Mouse (Mus musculus) layer of hippocampus, adult 9-10 months (tissue): Measurements from ENCODE around the gene Lypd8.
"Not testable (repeated sequence)": the region's sequence is repeated elsewhere in the genome, so short reads cannot be mapped to it uniquely, and the experiment has no call there.

Source experiments
- DNase-seq: peaks from one replicate; pipeline ENCODE4 v3.0.0; 2022; ENCODE audit warnings: low spot score

Lypd8 gene

DNA sequence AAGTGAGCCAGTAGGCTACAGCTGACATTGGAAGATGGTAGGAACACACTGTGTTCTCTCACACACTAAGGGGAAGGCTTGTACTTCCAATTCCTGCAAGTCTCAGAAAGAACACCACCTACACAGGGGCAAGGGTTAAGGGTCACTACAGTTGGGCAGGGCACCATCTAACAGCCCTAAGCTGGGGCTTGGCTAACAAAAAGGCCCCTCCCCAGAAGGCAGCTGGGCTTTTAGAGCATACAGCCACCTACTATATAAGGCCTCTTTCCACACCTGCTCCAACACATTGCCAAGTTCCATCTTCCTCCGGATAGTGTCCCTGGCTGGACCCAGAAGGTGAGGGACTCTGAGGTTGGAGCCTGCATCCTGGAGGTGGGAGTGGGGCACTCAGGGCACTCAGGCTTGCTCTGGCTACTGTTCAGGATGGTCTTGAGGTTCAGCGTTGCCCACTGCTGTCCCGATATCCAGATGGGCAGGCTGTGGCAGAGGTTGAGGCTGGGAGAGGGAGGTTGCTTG lies at the start of gene Lypd8:
Gene Lypd8, plus strand, starts transcription at position 281 of the 516 bp plus-strand sequence.
- no peak for DNase-seq

GRCm38 (mm10) chr11:58329906-58330275 lies 49.0 kb upstream of the Lypd8 start:
- no peak for DNase-seq

DNA sequence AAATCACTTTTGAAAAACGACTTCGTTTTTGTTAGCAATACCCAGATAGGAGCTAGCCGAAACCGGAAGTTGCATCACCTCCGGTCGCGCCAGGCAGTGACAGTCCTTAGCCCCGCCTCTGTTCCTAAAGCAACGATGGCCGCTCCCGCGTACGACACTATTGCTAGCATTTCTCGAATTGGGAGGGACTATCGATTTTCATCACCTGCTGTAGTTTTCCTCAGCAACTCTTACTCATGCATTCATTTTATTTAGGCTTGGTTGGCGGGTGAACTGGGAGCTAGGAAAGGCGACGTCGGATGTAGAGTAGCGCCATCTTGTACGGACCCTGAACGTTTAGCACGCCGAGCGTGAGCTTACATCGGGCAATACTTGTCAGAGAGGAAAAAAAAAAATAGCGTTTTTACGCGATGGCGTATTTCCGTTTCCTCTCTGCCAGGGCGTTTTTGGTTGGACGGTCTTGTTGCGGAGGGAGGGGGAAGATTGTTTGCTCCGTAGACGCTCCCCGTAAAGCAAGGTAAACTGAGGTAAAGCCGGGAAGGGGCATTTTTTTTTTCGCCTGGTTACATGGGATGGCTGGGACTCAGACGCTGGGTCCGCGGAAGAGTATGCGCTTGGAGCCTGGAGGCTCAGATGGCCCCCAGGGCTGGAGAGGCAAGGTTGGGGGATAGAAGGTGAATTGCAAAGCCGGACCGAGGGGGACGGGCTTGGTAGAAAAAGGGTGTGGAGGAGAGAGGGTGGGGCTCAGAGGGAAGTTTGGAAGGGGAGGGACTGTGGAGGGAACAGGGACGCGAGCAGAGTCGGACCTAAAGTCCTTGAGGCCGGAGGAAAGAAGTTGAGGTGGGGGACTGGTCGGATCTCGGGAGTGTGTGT lies 48.3 kb upstream of the Lypd8 start, which contains the start of the genes Zfp672 and Sh3bp5l:
Gene Zfp672, minus strand, starts transcription at position 64 of the 873 bp plus-strand sequence.
Gene Sh3bp5l, plus strand, starts transcription at position 449 of the 873 bp plus-strand sequence.
- peak; percentile 93 for DNase-seq

DNA sequence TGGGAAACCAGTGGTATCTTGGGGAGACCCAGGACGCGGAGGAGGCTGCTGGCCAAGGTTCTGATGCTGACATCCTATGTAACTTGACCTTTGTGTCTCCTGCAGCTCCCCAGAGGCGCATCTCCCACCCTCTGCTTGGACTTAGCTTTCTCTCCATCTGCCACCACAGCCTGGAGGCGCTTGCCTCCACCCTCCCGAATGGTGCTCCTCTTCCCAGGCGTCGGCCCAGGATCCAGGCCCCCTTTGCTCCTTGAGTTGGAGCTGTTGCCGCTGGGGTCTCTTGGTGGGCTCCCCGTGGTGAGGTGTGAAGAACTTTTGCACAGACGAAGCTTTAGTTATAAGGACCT lies 47.7 kb upstream of the Lypd8 start:
- DNase-seq = no peak

- DNase-seq = no peak
Observed at GRCm38 (mm10) chr11:58331546-58331945, 47.3 kb upstream of the Lypd8 start.

GRCm38 (mm10) chr11:58334746-58335145 lies 44.1 kb upstream of the Lypd8 start:
- no peak for DNase-seq

DNA sequence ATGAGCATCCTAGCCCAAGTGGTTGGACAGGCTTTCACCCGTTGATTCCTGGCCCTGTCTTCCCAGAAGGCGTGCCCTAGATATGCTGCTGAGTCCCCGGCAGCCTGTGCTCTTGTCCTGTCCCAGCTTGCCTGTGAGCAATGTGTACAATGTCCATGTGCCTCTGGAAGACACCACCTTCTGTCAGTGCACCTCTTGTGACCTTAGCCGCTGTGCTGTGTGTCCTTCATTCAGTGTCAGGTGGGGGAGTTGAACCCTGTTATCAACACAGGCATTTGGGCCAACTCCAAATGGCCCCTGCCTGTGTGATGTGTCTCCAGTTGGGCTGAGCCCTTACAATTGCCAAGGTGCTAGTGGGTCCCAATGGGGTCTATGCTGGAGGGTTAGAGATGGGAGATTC lies 32.1 kb upstream of the Lypd8 start:
- DNase-seq = no peak

DNA sequence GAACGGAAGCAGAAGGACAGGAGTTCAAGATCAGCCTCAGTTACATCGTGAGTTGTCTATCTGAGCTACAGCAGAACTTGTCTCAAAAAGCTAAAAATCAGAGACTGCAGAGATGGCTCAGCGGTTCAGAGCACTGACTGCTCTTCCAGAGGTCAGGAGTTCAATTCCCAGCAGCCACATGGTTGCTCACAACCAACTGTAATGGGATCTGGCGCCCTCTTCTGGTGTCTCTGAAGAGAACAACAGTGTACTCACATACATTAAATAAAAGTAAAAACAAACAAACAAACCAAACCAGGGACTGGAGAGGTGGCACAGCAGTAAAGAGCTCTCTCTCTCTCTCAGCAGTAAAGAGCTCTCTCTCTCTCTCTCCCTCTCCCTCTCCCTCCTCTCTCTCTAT lies 28.2 kb upstream of the Lypd8 start:
- no peak for DNase-seq

DNA sequence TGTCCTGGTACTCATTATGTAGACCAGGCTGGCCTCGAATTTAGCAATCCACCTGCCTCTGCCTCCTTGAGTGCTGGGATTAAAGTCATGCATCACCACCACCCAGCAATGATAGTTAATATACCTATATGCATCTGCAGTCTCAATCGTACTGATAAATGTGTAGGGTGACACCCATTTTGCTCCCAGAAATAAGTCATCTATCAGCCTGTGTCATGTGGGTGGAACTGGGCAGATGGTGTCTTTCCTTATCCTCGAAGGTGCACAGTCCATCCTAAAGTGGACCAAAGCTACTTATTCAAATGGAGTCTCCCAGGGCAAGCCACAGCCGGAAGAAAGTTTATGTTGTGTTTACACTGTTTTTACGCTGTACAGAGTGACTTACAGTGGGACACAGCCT lies 27.7 kb upstream of the Lypd8 start:
- no peak for DNase-seq

DNA sequence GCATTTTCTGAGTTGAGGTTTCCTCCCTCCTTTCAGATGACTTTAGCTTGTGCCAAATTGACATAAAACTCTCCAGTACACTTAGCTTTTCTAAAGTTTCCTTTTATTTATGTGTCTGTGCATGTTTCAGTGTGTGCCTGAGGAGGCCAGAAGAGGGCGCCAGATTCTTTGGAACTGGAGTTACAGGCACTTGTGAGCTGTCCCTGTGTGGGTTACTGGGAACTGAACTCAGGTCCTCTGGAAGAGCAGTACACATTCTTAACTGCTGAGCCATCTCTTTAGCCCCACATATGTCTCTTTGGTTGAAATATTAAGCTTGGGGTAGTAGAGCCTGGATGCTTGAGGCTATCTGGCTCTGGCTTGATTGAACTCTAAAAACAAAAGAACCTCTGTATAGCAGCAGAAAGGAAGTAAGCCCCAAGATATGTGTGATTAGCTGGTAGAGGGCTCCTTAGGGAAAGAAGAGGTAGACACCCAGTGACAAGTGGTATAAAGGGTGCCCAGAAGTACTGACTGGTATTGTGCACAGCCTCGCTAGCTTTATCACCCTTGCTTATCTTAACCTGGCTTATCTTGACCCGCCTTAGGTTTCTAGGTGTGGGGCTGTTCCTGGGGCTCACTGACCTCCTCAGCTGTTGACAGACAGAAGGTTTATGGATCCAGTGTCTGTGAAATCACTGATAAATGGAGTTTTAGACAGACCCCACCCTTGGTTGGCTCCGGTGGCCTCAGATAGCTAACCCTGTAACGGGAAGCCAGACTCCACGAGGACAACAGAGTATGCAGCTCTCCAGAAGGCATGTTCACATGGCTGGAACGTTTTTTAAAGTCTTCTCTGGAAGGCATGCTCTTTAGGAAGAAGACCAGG lies 25.9 kb upstream of the Lypd8 start:
- no peak for DNase-seq

GRCm38 (mm10) chr11:58353709-58354108 lies 25.1 kb upstream of the Lypd8 start:
- DNase-seq = no peak

DNA sequence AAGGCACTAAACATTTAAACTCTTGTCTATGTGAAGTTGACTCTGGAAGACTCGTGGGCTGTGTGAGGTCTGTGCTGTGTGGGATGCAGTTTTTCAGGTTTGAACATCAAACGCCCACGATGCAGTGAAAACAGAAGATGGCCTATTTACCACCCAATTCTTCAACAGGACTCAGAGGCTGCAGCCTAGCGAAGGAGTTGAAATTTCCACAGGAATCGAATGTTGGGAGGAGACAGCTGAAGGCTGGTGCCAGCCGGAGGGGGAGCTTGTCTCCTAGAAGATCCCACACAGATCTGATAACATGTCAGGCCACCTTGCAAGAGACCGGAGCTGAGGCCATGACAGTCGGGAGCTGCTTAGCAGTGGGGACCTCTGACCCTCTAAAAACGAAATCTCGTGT lies 24.4 kb upstream of the Lypd8 start:
- DNase-seq = no peak

GRCm38 (mm10) chr11:58354927-58355326 lies 23.9 kb upstream of the Lypd8 start:
- DNase-seq = no peak

- no peak for DNase-seq
Observed at GRCm38 (mm10) chr11:58357042-58357441, 21.8 kb upstream of the Lypd8 start.

DNA sequence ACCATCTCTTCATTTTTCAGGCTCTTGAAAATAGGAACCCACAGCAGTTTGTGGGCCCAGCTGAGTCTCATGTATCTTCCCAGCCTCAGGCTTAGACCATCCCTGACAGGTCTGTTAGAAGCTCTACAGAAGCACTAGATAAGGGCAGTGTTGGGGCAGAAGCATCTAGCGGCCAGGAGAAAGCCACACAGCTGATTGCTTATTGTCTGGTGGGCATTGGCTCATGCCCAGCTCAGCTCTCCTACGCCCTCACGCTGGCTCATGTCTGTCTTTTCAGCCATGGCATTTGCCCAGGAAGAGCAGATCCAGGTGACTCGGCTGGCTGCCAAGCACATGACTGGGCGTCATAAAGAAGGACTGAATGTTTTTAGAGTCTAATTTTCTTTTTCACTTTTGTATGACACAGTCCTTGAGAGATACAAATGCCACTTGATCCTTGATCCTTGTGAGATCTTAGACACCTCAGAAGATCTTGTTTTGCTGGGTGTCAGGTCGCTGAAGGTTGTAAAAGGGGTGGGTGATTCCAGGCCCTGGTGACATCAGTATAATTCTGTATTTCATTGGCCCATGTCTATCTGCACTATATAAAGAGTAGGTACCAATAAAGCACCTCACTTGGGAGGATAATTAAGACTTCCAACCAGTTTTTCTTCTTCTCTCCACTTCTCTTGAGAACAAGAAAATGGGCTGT lies 20.9 kb upstream of the Lypd8 start:
- no peak for DNase-seq

GRCm38 (mm10) chr11:58362562-58362961 lies 16.3 kb upstream of the Lypd8 start:
- DNase-seq = not testable (repeated sequence)

- no peak for DNase-seq
Observed at GRCm38 (mm10) chr11:58364454-58364853, 14.4 kb upstream of the Lypd8 start.

DNA sequence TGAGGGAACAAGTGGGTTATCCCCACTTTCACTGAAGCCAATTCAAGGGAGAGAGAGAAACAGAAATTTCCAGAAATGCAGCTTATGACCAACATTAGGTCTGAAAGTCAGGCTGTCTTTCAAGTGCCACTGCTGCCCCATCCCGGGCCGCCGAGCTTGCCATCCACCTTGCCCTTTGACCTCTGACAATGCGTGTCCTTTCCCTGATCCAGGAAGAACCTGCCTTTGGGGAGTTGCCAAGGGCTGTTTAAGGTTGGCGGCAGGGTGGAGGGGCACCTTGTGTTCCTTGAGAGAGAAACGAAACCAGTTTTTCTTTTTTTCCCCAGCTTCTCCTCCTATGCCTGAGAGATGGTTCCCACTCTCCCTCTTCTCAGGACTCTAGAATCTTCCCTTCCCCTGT lies 12.7 kb upstream of the Lypd8 start:
- DNase-seq = not testable (repeated sequence)

DNA sequence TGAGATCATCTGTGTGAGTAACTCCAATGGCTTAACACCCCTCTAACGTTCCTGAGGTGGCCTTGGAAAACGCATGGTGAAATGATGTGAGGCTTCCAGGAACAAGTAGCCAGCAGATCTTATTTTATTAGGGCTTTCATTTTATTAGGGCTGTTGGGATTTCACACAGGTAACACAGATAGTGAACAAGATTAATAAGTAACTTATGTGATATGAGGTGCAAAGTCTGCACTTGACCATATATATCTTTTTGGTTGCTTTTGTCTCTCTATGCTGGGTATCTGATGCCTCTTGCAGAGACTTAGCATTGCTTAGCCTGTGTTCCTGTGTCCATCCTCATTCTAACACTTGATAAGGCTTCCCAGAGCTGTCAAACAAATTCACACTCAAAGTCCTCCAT lies 1.6 kb upstream of the Lypd8 start:
- no peak for DNase-seq

DNA sequence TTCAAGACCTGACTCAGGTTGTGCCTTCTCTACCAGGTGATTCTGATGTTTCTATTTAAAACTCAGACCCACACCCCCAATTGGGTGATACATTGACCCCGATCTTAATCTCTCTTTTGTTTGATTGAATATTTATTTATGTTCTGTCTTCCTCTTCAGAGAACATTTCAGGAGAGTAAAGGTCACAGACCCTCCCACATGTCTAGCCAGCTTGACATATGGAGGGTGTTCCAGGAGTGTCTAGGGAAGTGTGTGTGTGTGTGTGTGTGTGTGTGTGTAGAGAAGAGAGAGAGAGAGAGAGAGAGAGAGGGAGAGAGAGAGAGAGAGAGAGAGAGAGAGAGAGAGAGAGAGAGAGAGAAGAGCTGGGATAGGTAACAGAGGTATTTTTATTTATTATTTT lies 1.2 kb upstream of the Lypd8 start:
- no peak for DNase-seq

GRCm38 (mm10) chr11:58379516-58379915 lies 673 bp downstream of the Lypd8 start:
- no peak for DNase-seq

GRCm38 (mm10) chr11:58382471-58382870 lies 3.6 kb downstream of the Lypd8 start:
- DNase-seq = peak; percentile 58
